Mouse (Mus musculus) heart, embryonic 10.5 days (tissue): ENCODE data around the gene Phldb2. TPM values are rescaled to one million over a fixed set of nuclear protein-coding genes. Genes with fewer than 3 reads are reported as not detected.

ENCODE experiments used
- DNase-seq: peaks from one replicate; pipeline ENCODE4 v3.0.0-alpha.2; 2017; ENCODE audit warnings: low spot score
- H3K27ac ChIP-seq: fragments of 300-500 bp; sonication (generic); 2 replicates; pipeline ENCODE4 v1.5.1; 2016; ENCODE audit warnings: mild to moderate bottlenecking
- H3K27me3 ChIP-seq: fragments of 300-500 bp; sonication (generic); 2 replicates; pipeline ENCODE4 v1.6.1; 2016; ENCODE audit warnings: mild to moderate bottlenecking; ENCODE audit not compliant: poor library complexity, insufficient read depth, severe bottlenecking
- H3K36me3 ChIP-seq: fragments of 300-500 bp; sonication (generic); 2 replicates; pipeline ENCODE4 v1.6.1; 2016; ENCODE audit warnings: mild to moderate bottlenecking, moderate library complexity
- H3K4me1 ChIP-seq: fragments of 300-500 bp; sonication (generic); 2 replicates; pipeline ENCODE4 v1.6.1; 2016; ENCODE audit warnings: mild to moderate bottlenecking
- H3K4me3 ChIP-seq: fragments of 300-500 bp; sonication (generic); 2 replicates; pipeline ENCODE4 v1.5.1; 2016; ENCODE audit warnings: mild to moderate bottlenecking, moderate library complexity
- H3K9me3 ChIP-seq: fragments of 300-500 bp; sonication (generic); 2 replicates; pipeline ENCODE4 v1.6.1; 2016; ENCODE audit warnings: mild to moderate bottlenecking, moderate library complexity
- WGBS: fragments of 180-500 bp; shearing (Covaris S2); methylation state at CpG from one replicate; pipeline ENCODE4 v1.1.7; 2016; 5-methylcytosine and 5-hydroxymethylcytosine counted together
- polyA plus RNA-seq: library from polyadenylated mRNA; unstranded; fragments of >200 nt; fragmentation: Nextera tagmentation; extraction: Ambion mirVana; gene quantifications from 2 replicates; pipeline ENCODE4 v1.2.1, GENCODE M21; 2016

The Phldb2 gene
- polyA plus RNA-seq, 1 experiment from 2014 or later, result 45.8 TPM

GRCm38 (mm10) chr16:45841806-45842205 lies 111.6 kb downstream of the Phldb2 start:
- Histone ChIP-seq H3K36me3 (no peaks in the 10 kb centered on the region), H3K4me1 (peaks cover 44% of the 10 kb centered on the region), H3K27ac (no peak overlapping the region), H3K4me3 (peak overlapping the region; percentile 74; the same call in 1 of the 2 replicates), H3K27me3 (no peaks in the 10 kb centered on the region), H3K9me3 (no peaks in the 10 kb centered on the region)
- 79% methylated on average over 3 of the region's 3 CpGs for WGBS
- DNase-seq, result no peak

- Histone ChIP-seq H3K9me3 (no peaks in the 10 kb centered on the region), H3K36me3 (no peaks in the 10 kb centered on the region), H3K27ac (0 out of 2 replicates have a peak overlapping the region, but pooled peaks have one; percentile 10), H3K27me3 (no peaks in the 10 kb centered on the region), H3K4me1 (peaks cover 49% of the 10 kb centered on the region), H3K4me3 (no peak overlapping the region)
- no peak for DNase-seq
- whole genome bisulfite sequencing, result 75% methylated on average over 3 of the region's 3 CpGs
Measured at GRCm38 (mm10) chr16:45841016-45841415, 112.4 kb downstream of the Phldb2 start.

- Histone ChIP-seq H3K27ac (peak overlapping the region; percentile 76), H3K27me3 (no peaks in the 10 kb centered on the region), H3K36me3 (no peaks in the 10 kb centered on the region), H3K4me3 (0 out of 2 replicates have a peak overlapping the region, but pooled peaks have one; percentile 15), H3K9me3 (no peaks in the 10 kb centered on the region), H3K4me1 (peaks cover 55% of the 10 kb centered on the region)
- WGBS, result 49% methylated on average over 5 of the region's 5 CpGs
- DNase-seq, result no peak
Measured at GRCm38 (mm10) chr16:45837541-45838342, 115.7 kb downstream of the Phldb2 start.

- peaks cover 44% of the 10 kb centered on the region for H3K4me1 ChIP-seq
- WGBS, result 48% methylated on average over 6 of the region's 6 CpGs
Measured at GRCm38 (mm10) chr16:45832747-45833108, 120.7 kb downstream of the Phldb2 start.

GRCm38 (mm10) chr16:45832061-45832746 lies 121.2 kb downstream of the Phldb2 start:
- Histone ChIP-seq H3K4me1 (peaks cover 39% of the 10 kb centered on the region), H3K36me3 (peaks cover 9% of the 10 kb centered on the region; the same call in 1 of the 2 replicates), H3K4me3 (no peak overlapping the region), H3K27ac (peak overlapping the region; percentile 69), H3K9me3 (no peaks in the 10 kb centered on the region), H3K27me3 (no peaks in the 10 kb centered on the region)
- no peak for DNase-seq
- 44% methylated on average over 8 of the region's 8 CpGs for WGBS

More at GRCm38 (mm10) chr16:45832747-45833108, 120.7 kb downstream of the Phldb2 start:
- no peak for DNase-seq
- H3K36me3 ChIP-seq, result peaks cover 9% of the 10 kb centered on the region; the same call in 1 of the 2 replicates
- H3K9me3 ChIP-seq, result no peaks in the 10 kb centered on the region
- H3K27me3 ChIP-seq, result no peaks in the 10 kb centered on the region
- H3K4me3 ChIP-seq, result no peak overlapping the region
- H3K27ac ChIP-seq, result peak overlapping the region; percentile 64

- Histone ChIP-seq H3K4me1 (peaks cover 30% of the 10 kb centered on the region), H3K36me3 (peaks cover 9% of the 10 kb centered on the region; the same call in 1 of the 2 replicates), H3K27ac (peak overlapping the region; percentile 69), H3K9me3 (no peaks in the 10 kb centered on the region), H3K4me3 (no peak overlapping the region), H3K27me3 (no peaks in the 10 kb centered on the region)
- no peak for DNase-seq
- 61% methylated on average over 4 of the region's 4 CpGs for WGBS
Measured at GRCm38 (mm10) chr16:45831094-45831872, 122.1 kb downstream of the Phldb2 start.

GRCm38 (mm10) chr16:45830096-45830866 lies 123.1 kb downstream of the Phldb2 start:
- Histone ChIP-seq H3K9me3 (no peaks in the 10 kb centered on the region), H3K4me1 (peaks cover 30% of the 10 kb centered on the region), H3K36me3 (peaks cover 17% of the 10 kb centered on the region), H3K27ac (peak overlapping the region; percentile 69), H3K27me3 (no peaks in the 10 kb centered on the region), H3K4me3 (no peak overlapping the region)
- WGBS, result 75% methylated on average over 11 of the region's 11 CpGs
- no peak for DNase-seq

- WGBS, result 82% methylated on average over 10 of the region's 10 CpGs
- H3K9me3 ChIP-seq, result no peaks in the 10 kb centered on the region
- H3K4me1 ChIP-seq, result peaks cover under 1% of the 10 kb centered on the region; the same call in 1 of the 2 replicates
- H3K27ac ChIP-seq, result no peak overlapping the region
- no peak for DNase-seq
- no peak overlapping the region for H3K4me3 ChIP-seq
- H3K27me3 ChIP-seq, result no peaks in the 10 kb centered on the region
- peaks cover 34% of the 10 kb centered on the region for H3K36me3 ChIP-seq
Measured at GRCm38 (mm10) chr16:45825309-45825708, 128.1 kb downstream of the Phldb2 start.

- no peaks in the 10 kb centered on the region for H3K27me3 ChIP-seq
- no peak for DNase-seq
- no peaks in the 10 kb centered on the region; the same call in none of the 2 replicates for H3K4me1 ChIP-seq
- no peak overlapping the region for H3K4me3 ChIP-seq
- no peaks in the 10 kb centered on the region for H3K9me3 ChIP-seq
- H3K27ac ChIP-seq, result no peak overlapping the region
- peaks cover 30% of the 10 kb centered on the region for H3K36me3 ChIP-seq
- WGBS, result 66% methylated on average over 4 of the region's 4 CpGs
Measured at GRCm38 (mm10) chr16:45824025-45824424, 129.4 kb downstream of the Phldb2 start.

GRCm38 (mm10) chr16:45819911-45820310 lies 133.5 kb downstream of the Phldb2 start:
- 87% methylated on average over 4 of the region's 4 CpGs for WGBS
- no peaks in the 10 kb centered on the region for H3K9me3 ChIP-seq
- H3K27me3 ChIP-seq, result no peaks in the 10 kb centered on the region
- no peak for DNase-seq
- no peak overlapping the region for H3K4me3 ChIP-seq
- H3K4me1 ChIP-seq, result peaks cover 4% of the 10 kb centered on the region
- peaks cover 23% of the 10 kb centered on the region for H3K36me3 ChIP-seq
- no peak overlapping the region for H3K27ac ChIP-seq

GRCm38 (mm10) chr16:45817795-45818194 lies 135.6 kb downstream of the Phldb2 start:
- 87% methylated on average over 3 of the region's 3 CpGs for WGBS
- Histone ChIP-seq H3K27ac (no peak overlapping the region), H3K27me3 (no peaks in the 10 kb centered on the region), H3K4me3 (no peak overlapping the region), H3K9me3 (no peaks in the 10 kb centered on the region), H3K4me1 (peaks cover 4% of the 10 kb centered on the region; the same call in 1 of the 2 replicates), H3K36me3 (peaks cover 13% of the 10 kb centered on the region; the same call in 1 of the 2 replicates)
- no peak for DNase-seq

- Histone ChIP-seq H3K4me1 (peaks cover 4% of the 10 kb centered on the region; the same call in 1 of the 2 replicates), H3K27ac (no peak overlapping the region), H3K36me3 (peaks cover 13% of the 10 kb centered on the region; the same call in 1 of the 2 replicates), H3K4me3 (no peak overlapping the region), H3K9me3 (no peaks in the 10 kb centered on the region), H3K27me3 (no peaks in the 10 kb centered on the region)
- no peak for DNase-seq
Measured at GRCm38 (mm10) chr16:45816670-45817069, 136.7 kb downstream of the Phldb2 start.
